Mouse (Mus musculus) liver, embryonic 14 days (tissue): ENCODE data around the gene Zfp354b. TPM values are rescaled to one million over a fixed set of nuclear protein-coding genes. Genes with fewer than 3 reads are reported as not detected.

ENCODE experiments used
- polyA plus RNA-seq: library from polyadenylated mRNA; depleted of rRNA; stranded (reverse); fragments of >200 nt; gene quantifications from 2 replicates; pipeline ENCODE4 v1.2.3, GENCODE M21; 2012; rRNA removed

Gene Zfp354b
- polyA plus RNA-seq = 0.06 and 0.15 TPM in 2 replicates

GRCm38 (mm10) chr11:50931451-50931866 is at the start of gene Zfp354b:
Zfp354b (minus strand) TSS chr11:50931633.

GRCm38 (mm10) chr11:50966230-50966629 is 34.8 kb upstream of the Zfp354b start, which contains the start of gene Olfr1378:
Olfr1378 (plus strand) TSS chr11:50966530.

GRCm38 (mm10) chr11:50953665-50954064 is 22.2 kb upstream of the Zfp354b start, which contains the start of gene Prop1:
Prop1 (minus strand) TSS chr11:50953765.

GRCm38 (mm10) chr11:50943506-50943905 is 12.1 kb upstream of the Zfp354b start, which contains the start of gene 4933414I15Rik:
4933414I15Rik (minus strand) TSS chr11:50943765.

GRCm38 (mm10) chr11:50915671-50916320 is 15.6 kb downstream of the Zfp354b start, which contains the start of gene Zfp2:
Zfp2 (minus strand) TSS chr11:50916165.

GRCm38 (mm10) chr11:50887390-50888128 is 43.9 kb downstream of the Zfp354b start, which contains the start of gene Zfp454:
Zfp454 (minus strand) TSS chr11:50887651.

Other genes with a start within 250 kb of the Zfp354b start
- gene Zfp354c, start 103.9 kb downstream of the Zfp354b start, polyA plus RNA-seq = 0.40 and 0.54 TPM in 2 replicates
- gene Zfp879, start 90.1 kb downstream of the Zfp354b start, polyA plus RNA-seq = 0.08 and 0.09 TPM in 2 replicates
- 0.05 and 0.12 TPM in 2 replicates for gene Grm6, start 80.9 kb downstream of the Zfp354b start, polyA plus RNA-seq
- 0.31 and 0.41 TPM in 2 replicates for gene Zfp454, start 44.0 kb downstream of the Zfp354b start, polyA plus RNA-seq
- gene Zfp2, start 15.5 kb downstream of the Zfp354b start, polyA plus RNA-seq = 0.63 and 0.84 TPM in 2 replicates
- not detected in 2 replicates for gene 4933414I15Rik, start 12.1 kb upstream of the Zfp354b start, polyA plus RNA-seq
- 0.02 TPM in 1 of 2 replicates, not detected in the other for gene Prop1, start 22.1 kb upstream of the Zfp354b start, polyA plus RNA-seq
- gene Olfr1378, start 34.9 kb upstream of the Zfp354b start, polyA plus RNA-seq = not detected in 2 replicates
- gene Olfr1377, start 50.3 kb upstream of the Zfp354b start, polyA plus RNA-seq = not detected in 2 replicates
- not detected in 2 replicates for gene Olfr51, start 72.0 kb upstream of the Zfp354b start, polyA plus RNA-seq
- gene Olfr54, start 82.6 kb upstream of the Zfp354b start, polyA plus RNA-seq = not detected in 2 replicates
- gene Olfr1375, start 116.5 kb upstream of the Zfp354b start, polyA plus RNA-seq = not detected in 2 replicates
- gene Zfp354a, start 127.6 kb upstream of the Zfp354b start, polyA plus RNA-seq = 0.85 and 1.2 TPM in 2 replicates